Mouse (Mus musculus) CH12.LX (cell line): ENCODE data around the gene Rundc3b.

Experiments used
- BHLHE40 ChIP-seq: IDR thresholded peaks from 2 replicates; pipeline ENCODE4 v1.6.1; 2011; ENCODE audit warnings: mild to moderate bottlenecking, low read depth, low read length, improper control_type of control experiment
- CTCF ChIP-seq, 2 experiments: IDR thresholded peaks in 1 of 2; conservative IDR thresholded peaks in 1 of 2; 2 replicates each; pipeline ENCODE4 v1.5.1; 2011 to 2012; ENCODE audit warnings: low read depth in 2 of 2, low read length in 2 of 2, improper control_type of control experiment in 1 of 2, inconsistent platforms in 1 of 2, mild to moderate bottlenecking in 1 of 2, moderate library complexity in 1 of 2
- E2F4 ChIP-seq: IDR thresholded peaks from 2 replicates; pipeline ENCODE4 v1.6.1; 2011; ENCODE audit warnings: low read depth, low read length, improper control_type of control experiment; ENCODE audit not compliant: insufficient replicate concordance
- ELF1 ChIP-seq: IDR thresholded peaks from 2 replicates; pipeline ENCODE4 v1.6.1; 2014; ENCODE audit warnings: low read depth, mild to moderate bottlenecking, inconsistent platforms, low read length, improper control_type of control experiment
- EP300 ChIP-seq: IDR thresholded peaks from 2 replicates; pipeline ENCODE4 v1.6.1; 2011; ENCODE audit warnings: low read length, improper control_type of control experiment
- JUND ChIP-seq: conservative IDR thresholded peaks from 2 replicates; pipeline ENCODE4 v1.6.1; 2011; ENCODE audit warnings: low read depth, low read length, improper control_type of control experiment
- MXI1 ChIP-seq: IDR thresholded peaks from 2 replicates; pipeline ENCODE4 v1.6.1; 2011; ENCODE audit warnings: mild to moderate bottlenecking, low read depth, low read length, improper control_type of control experiment
- NELFE ChIP-seq: IDR thresholded peaks from 2 replicates; pipeline ENCODE4 v1.6.1; 2011; ENCODE audit warnings: low read depth, low read length, improper control_type of control experiment
- NRF1 ChIP-seq: IDR thresholded peaks from 2 replicates; pipeline ENCODE4 v1.6.1; 2014; ENCODE audit warnings: low read depth, mild to moderate bottlenecking, inconsistent platforms, low read length, improper control_type of control experiment, moderate library complexity
- PAX5 ChIP-seq: IDR thresholded peaks from 2 replicates; pipeline ENCODE4 v1.6.1; 2012; ENCODE audit warnings: low read length, inconsistent platforms, mixed read lengths
- POLR2A ChIP-seq: IDR thresholded peaks from 2 replicates; pipeline ENCODE4 v1.6.1; 2011; ENCODE audit warnings: low read depth, mild to moderate bottlenecking, improper control_type of control experiment, low read length
- RAD21 ChIP-seq: IDR thresholded peaks from 2 replicates; pipeline ENCODE4 v1.6.1; 2011; ENCODE audit warnings: low read depth, mild to moderate bottlenecking, low read length, improper control_type of control experiment, moderate library complexity
- ZC3H11A ChIP-seq: IDR thresholded peaks from 2 replicates; pipeline ENCODE4 v1.6.1; 2012; ENCODE audit warnings: low read depth, mild to moderate bottlenecking, inconsistent platforms, low read length, improper control_type of control experiment
- ZNF384 ChIP-seq: IDR thresholded peaks from 2 replicates; pipeline ENCODE4 v1.6.1; 2012; ENCODE audit warnings: low read depth, low read length, improper control_type of control experiment, inconsistent platforms

DNA sequence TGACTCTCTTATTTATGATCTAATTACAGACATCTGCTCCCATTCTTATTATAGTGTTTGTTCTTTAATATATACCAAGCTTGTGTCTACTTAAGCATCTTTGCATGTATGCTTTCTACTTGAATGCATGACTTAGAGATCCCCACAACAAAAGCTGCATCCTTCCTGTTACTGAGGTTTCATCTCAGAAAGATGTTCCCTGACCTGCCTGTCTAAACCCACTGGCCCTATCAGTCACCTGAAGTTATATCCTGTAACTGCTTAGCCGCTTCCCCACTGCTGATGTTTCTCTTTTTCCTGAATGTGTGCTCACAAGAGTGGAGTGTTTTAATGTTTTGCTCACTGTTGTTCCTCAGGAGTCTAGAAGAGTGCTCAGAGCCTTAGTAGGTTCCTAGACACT is 46.9 kb upstream of the Rundc3b start:
- TF ChIP-seq RAD21 (no peak), JUND (no peak), PAX5 (no peak), BHLHE40 (no peak), E2F4 (no peak), ELF1 (no peak), EP300 (no peak), CTCF (conservative IDR thresholded peaks at IDR 0.05 in 1 of 2, IDR thresholded peaks at IDR 0.05 in 1 of 2; ENCODE audit: low read depth in 2 of 2, low read length in 2 of 2) (no peak), NELFE (no peak), ZC3H11A (no peak), POLR2A (no peak), ZNF384 (no peak), NRF1 (no peak), MXI1 (no peak)
